19 mouse cellular contexts compared by ENCODE assay signal in genomic region chr10:46719088-46719469, GRCm38 (mm10).
DNase-seq lines count a peak whose midpoint lies in the region; ATAC-seq and TF ChIP-seq lines count a peak whose summit lies in the region.
"Had no signal": no experiment of that assay in that cellular context is flagged by ENCODE, and none has a peak within 500 bp of the region (broad histone marks: within the 10 kb centered on the region; RNA-seq: fewer than 3 reads in every experiment).

No protein-coding gene starts in this region.

- H3K4me1 ChIP-seq in forebrain, embryonic 11.5 days (replicated peaks; ENCODE audit: control insufficient read depth, insufficient read depth, low read length), result no peaks in the 10 kb centered on the region
- H3K4me1 ChIP-seq in forebrain, embryonic 10.5 days, result no peaks in the 10 kb centered on the region
- peaks cover 12% of the 10 kb centered on the region for H3K4me1 ChIP-seq in forebrain, embryonic 15.5 days
- H3K4me1 ChIP-seq in hindbrain, postnatal 0 days (ENCODE audit: insufficient read depth, low read length), result no peaks in the 10 kb centered on the region
- H3K4me1 ChIP-seq in neural tube, embryonic 13.5 days (replicated peaks), result no peaks in the 10 kb centered on the region; the same call in 1 of the 2 replicates
- H3K4me1 ChIP-seq in intestine, postnatal 0 days (replicated peaks; ENCODE audit: control insufficient read depth, insufficient read depth, low read length), result no peaks in the 10 kb centered on the region
- no peaks in the 10 kb centered on the region for H3K4me1 ChIP-seq in thymus, adult 2 months (replicated peaks; ENCODE audit: control insufficient read depth, insufficient read depth, low read length)
- H3K4me1 ChIP-seq: limb, embryonic 10.5 days had no signal

- peak; percentile 42; the same call in 1 of the 2 replicates for ATAC-seq in forebrain, embryonic 11.5 days (replicated peaks; ENCODE audit: low FRiP score)
- peak; percentile 85 for ATAC-seq in forebrain, embryonic 15.5 days (replicated peaks)
- ATAC-seq in hindbrain, postnatal 0 days, result 0 out of 2 replicates have a peak, but pooled peaks have one; percentile 35
- ATAC-seq in neural tube, embryonic 13.5 days (ENCODE audit: low read depth), result peak; percentile 86
- no peak for ATAC-seq in intestine, postnatal 0 days
- ATAC-seq: CD4-positive, CD25-positive, alpha-beta regulatory T cell, adult 4 months; intestine, embryonic 16.5 days had no signal

- no peak overlapping the region for H3K27ac ChIP-seq in forebrain, embryonic 11.5 days (ENCODE audit: low read depth, low read length)
- no peak overlapping the region for H3K27ac ChIP-seq in forebrain, embryonic 10.5 days
- peak overlapping the region; percentile 94 for H3K27ac ChIP-seq in forebrain, embryonic 15.5 days (replicated peaks)
- no peak overlapping the region for H3K27ac ChIP-seq in hindbrain, postnatal 0 days
- H3K27ac ChIP-seq in neural tube, embryonic 13.5 days (replicated peaks), result peak overlapping the region; percentile 78
- no peak overlapping the region for H3K27ac ChIP-seq in intestine, postnatal 0 days (ENCODE audit: low read depth, low read length)
- H3K27ac ChIP-seq in thymus, adult 2 months (ENCODE audit: control insufficient read depth, insufficient read depth, low read length), result no peak overlapping the region
- H3K27ac ChIP-seq: kidney, postnatal 0 days; left cerebral cortex, adult 2 months; limb, embryonic 10.5 days had no signal

- no peak for DNase-seq in forebrain, embryonic 11.5 days (ENCODE audit: low spot score)
- no peak for DNase-seq in forebrain, embryonic 10.5 days (ENCODE audit: extremely low spot score, low spot score)
- DNase-seq in hindbrain, postnatal 0 days (ENCODE audit: low spot score), result no peak
- DNase-seq in thymus, adult 2 months, result no peak
- DNase-seq in frontal cortex, postnatal 25 days (ENCODE audit: low spot score in 2 of 2), result no peak
- DNase-seq: heart, postnatal 36 days; lung, adult 2 months; lung, postnatal 36 days had no signal

- TF ChIP-seq CTCF in hindbrain, postnatal 0 days (IDR thresholded peaks at IDR 0.05; ENCODE audit: low read depth), result no peak
- no peak for TF ChIP-seq CTCF in intestine, postnatal 0 days (IDR thresholded peaks at IDR 0.05; ENCODE audit: low read depth)
- no peak for TF ChIP-seq CTCF in thymus, adult 2 months (IDR thresholded peaks at IDR 0.05; ENCODE audit: borderline replicate concordance, control insufficient read depth, extremely low read depth, insufficient read depth, low read length, poor library complexity)

- H3K4me2 ChIP-seq in forebrain, embryonic 11.5 days (ENCODE audit: low read depth, low read length, severe bottlenecking), result no peak overlapping the region
- H3K4me2 ChIP-seq in forebrain, embryonic 15.5 days (replicated peaks), result no peak overlapping the region
- no peak overlapping the region for H3K4me2 ChIP-seq in hindbrain, postnatal 0 days (ENCODE audit: low read depth, low read length)
- no peak overlapping the region for H3K4me2 ChIP-seq in neural tube, embryonic 13.5 days
- no peak overlapping the region for H3K4me2 ChIP-seq in intestine, postnatal 0 days (replicated peaks; ENCODE audit: low read depth)
- H3K4me2 ChIP-seq: heart, embryonic 11.5 days; liver, embryonic 11.5 days had no signal

- no peak overlapping the region for H3K4me3 ChIP-seq in forebrain, embryonic 11.5 days (ENCODE audit: low read depth, low read length)
- H3K4me3 ChIP-seq in forebrain, embryonic 10.5 days, result no peak overlapping the region
- H3K4me3 ChIP-seq in forebrain, embryonic 15.5 days, result no peak overlapping the region
- H3K4me3 ChIP-seq in hindbrain, postnatal 0 days (ENCODE audit: low read length), result no peak overlapping the region
- H3K4me3 ChIP-seq in neural tube, embryonic 13.5 days, result no peak overlapping the region
- no peak overlapping the region for H3K4me3 ChIP-seq in intestine, postnatal 0 days (ENCODE audit: low read depth, low read length)
- H3K4me3 ChIP-seq in thymus, adult 2 months (ENCODE audit: control insufficient read depth, insufficient read depth, low read length), result no peak overlapping the region
- H3K4me3 ChIP-seq: left cerebral cortex, adult 2 months; limb, embryonic 10.5 days had no signal

- 84% methylated on average over 2 of the region's 2 CpGs for WGBS in forebrain, embryonic 11.5 days
- WGBS in forebrain, embryonic 10.5 days, result 89% methylated on average over 2 of the region's 2 CpGs
- WGBS in forebrain, embryonic 15.5 days, result 32% methylated on average over 2 of the region's 2 CpGs
- 46% methylated on average over 2 of the region's 2 CpGs for WGBS in hindbrain, postnatal 0 days
- 44% methylated on average over 2 of the region's 2 CpGs for WGBS in neural tube, embryonic 13.5 days
- WGBS in intestine, postnatal 0 days, result 82% methylated on average over 2 of the region's 2 CpGs
- 94% methylated on average over 2 of the region's 2 CpGs for WGBS in thymus, adult 2 months

- no peaks in the 10 kb centered on the region for H3K27me3 ChIP-seq in forebrain, embryonic 11.5 days (ENCODE audit: control insufficient read depth, insufficient read depth, low read length)
- no peaks in the 10 kb centered on the region for H3K27me3 ChIP-seq in forebrain, embryonic 10.5 days (ENCODE audit: poor library complexity, severe bottlenecking)
- H3K27me3 ChIP-seq in forebrain, embryonic 15.5 days, result no peaks in the 10 kb centered on the region
- no peaks in the 10 kb centered on the region for H3K27me3 ChIP-seq in hindbrain, postnatal 0 days (ENCODE audit: insufficient read depth, low read length)
- no peaks in the 10 kb centered on the region for H3K27me3 ChIP-seq in neural tube, embryonic 13.5 days
- no peaks in the 10 kb centered on the region for H3K27me3 ChIP-seq in intestine, postnatal 0 days (replicated peaks; ENCODE audit: control insufficient read depth, insufficient read depth, low read length)
- H3K27me3 ChIP-seq in thymus, adult 2 months (ENCODE audit: control insufficient read depth, insufficient read depth, low read length), result no peaks in the 10 kb centered on the region

- H3K9ac ChIP-seq in forebrain, embryonic 11.5 days (ENCODE audit: low read length), result no peak overlapping the region
- no peak overlapping the region for H3K9ac ChIP-seq in forebrain, embryonic 15.5 days (replicated peaks)
- H3K9ac ChIP-seq in hindbrain, postnatal 0 days (replicated peaks; ENCODE audit: low read length), result no peak overlapping the region
- H3K9ac ChIP-seq in neural tube, embryonic 13.5 days, result no peak overlapping the region
- H3K9ac ChIP-seq in intestine, postnatal 0 days (ENCODE audit: low read depth, low read length), result no peak overlapping the region

- no peaks in the 10 kb centered on the region for H3K36me3 ChIP-seq in forebrain, embryonic 11.5 days (ENCODE audit: control insufficient read depth, insufficient read depth, low read length)
- no peaks in the 10 kb centered on the region for H3K36me3 ChIP-seq in forebrain, embryonic 10.5 days (replicated peaks)
- no peaks in the 10 kb centered on the region for H3K36me3 ChIP-seq in forebrain, embryonic 15.5 days
- H3K36me3 ChIP-seq in hindbrain, postnatal 0 days (ENCODE audit: insufficient read depth, low read length), result no peaks in the 10 kb centered on the region
- H3K36me3 ChIP-seq in neural tube, embryonic 13.5 days, result no peaks in the 10 kb centered on the region
- no peaks in the 10 kb centered on the region for H3K36me3 ChIP-seq in intestine, postnatal 0 days (ENCODE audit: control insufficient read depth, insufficient read depth)
- no peaks in the 10 kb centered on the region for H3K36me3 ChIP-seq in thymus, adult 2 months (ENCODE audit: control insufficient read depth, insufficient read depth, low read length)
- H3K36me3 ChIP-seq: G1E; limb, embryonic 10.5 days had no signal

- H3K9me3 ChIP-seq in forebrain, embryonic 11.5 days (ENCODE audit: control insufficient read depth, low read length), result no peaks in the 10 kb centered on the region
- H3K9me3 ChIP-seq in forebrain, embryonic 10.5 days, result no peaks in the 10 kb centered on the region
- H3K9me3 ChIP-seq in forebrain, embryonic 15.5 days, result no peaks in the 10 kb centered on the region
- no peaks in the 10 kb centered on the region for H3K9me3 ChIP-seq in hindbrain, postnatal 0 days (ENCODE audit: low read length)
- H3K9me3 ChIP-seq in neural tube, embryonic 13.5 days, result no peaks in the 10 kb centered on the region
- H3K9me3 ChIP-seq in intestine, postnatal 0 days (ENCODE audit: control insufficient read depth), result no peaks in the 10 kb centered on the region
- H3K9me3 ChIP-seq: G1E; limb, embryonic 10.5 days had no signal

- no peak for TF ChIP-seq POLR2A in thymus, adult 2 months (IDR thresholded peaks at IDR 0.05; ENCODE audit: control insufficient read depth, extremely low read depth, insufficient read depth, low read length, poor library complexity)

Comparison
In these comparisons a context has a peak if more than half of its experiments do, and no peak if none do; other contexts are left out.
1. H3K27ac ChIP-seq: peak in forebrain, embryonic 15.5 days (single experiment) and neural tube, embryonic 13.5 days (single experiment); none in forebrain, embryonic 11.5 days (single experiment), forebrain, embryonic 10.5 days (single experiment), hindbrain, postnatal 0 days (single experiment), intestine, postnatal 0 days (single experiment) and thymus, adult 2 months (single experiment).